Mouse (Mus musculus) heart, adult 2 months (tissue): ENCODE measurements around the gene Rgs7. TPM values are rescaled to one million over a fixed set of nuclear protein-coding genes. Genes with fewer than 3 reads are reported as not detected.
A peak's percentile ranks its signal among the peaks of the same experiment; 100 is the strongest.

Experiments used
- DNase-seq, 2 experiments: peaks; one replicate each; pipeline ENCODE4 v3.0.0; 2021
- H3K27ac ChIP-seq: fragments of 200-600 bp; 2 replicates; pipeline ENCODE4 v1.8.1; 2022
- H3K27me3 ChIP-seq: fragments of 200-500 bp; 2 replicates; pipeline ENCODE4 v1.6.1; 2012; ENCODE audit warnings: mild to moderate bottlenecking, low read length, inconsistent platforms, mixed read lengths; ENCODE audit not compliant: control insufficient read depth, insufficient read depth
- H3K36me3 ChIP-seq: fragments of 200-500 bp; 2 replicates; pipeline ENCODE4 v1.6.1; 2012; ENCODE audit warnings: low read length, inconsistent platforms; ENCODE audit not compliant: control insufficient read depth, insufficient read depth
- H3K4me1 ChIP-seq: fragments of 200-500 bp; 2 replicates; pipeline ENCODE4 v1.6.1; 2011; ENCODE audit warnings: low read length; ENCODE audit not compliant: control insufficient read depth, insufficient read depth
- H3K4me3 ChIP-seq: fragments of 200-600 bp; 2 replicates; pipeline ENCODE4 v1.8.1; 2022
- H3K79me2 ChIP-seq: fragments of 200-500 bp; replicated peaks from 2 replicates; pipeline ENCODE4 v1.6.1; 2012; ENCODE audit warnings: mild to moderate bottlenecking, inconsistent platforms, low read length, moderate library complexity, mixed read lengths; ENCODE audit not compliant: control insufficient read depth, insufficient read depth
- H3K9ac ChIP-seq: fragments of 200-500 bp; 2 replicates; pipeline ENCODE4 v1.6.1; 2012; ENCODE audit warnings: low read depth, mild to moderate bottlenecking, control low read depth, inconsistent platforms, low read length, mixed read lengths
- CTCF ChIP-seq: fragments of 200-600 bp; IDR thresholded peaks from 2 replicates; pipeline ENCODE4 v1.8.1; 2022; ENCODE audit warnings: antibody characterized with exemption, mild to moderate bottlenecking, moderate library complexity
- EP300 ChIP-seq: fragments of 200-500 bp; IDR thresholded peaks from 2 replicates; pipeline ENCODE4 v1.6.1; 2011; ENCODE audit warnings: low read depth, low read length, control low read depth; ENCODE audit not compliant: insufficient read depth
- POLR2A ChIP-seq: fragments of 200-500 bp; IDR thresholded peaks from 2 replicates; pipeline ENCODE4 v1.6.1; 2011; ENCODE audit warnings: mild to moderate bottlenecking, low read depth, low read length, control low read depth; ENCODE audit not compliant: insufficient read depth
- WGBS: fragments of 180-500 bp; shearing (Covaris S2); methylation state at CpG from one replicate; pipeline ENCODE4 v1.1.7; 2018; 5-methylcytosine and 5-hydroxymethylcytosine counted together
- intact Hi-C: fragments of 180-260 bp; cut with DNase I; formaldehyde crosslinking; loops from one replicate; pipeline ENCODE4 v1.15.1; 2025
- polyA plus RNA-seq: library from polyadenylated mRNA; depleted of rRNA; stranded (reverse); fragments of >200 nt; gene quantifications from 2 replicates; pipeline ENCODE4 v1.2.3, GENCODE M21; 2012
- total RNA-seq, 2 experiments: library from RNA; stranded (reverse); gene quantifications; 2 replicates each; pipeline ENCODE4 v1.2.3; 2021

Rgs7 gene
- total and polyA plus RNA-seq, 3 experiments, result 1.3 to 3.0 (median 1.8) TPM

GRCm38 (mm10) chr1:175426393-175426792 lies 65.9 kb downstream of the Rgs7 start:
- Histone ChIP-seq H3K79me2 (no peaks in the 10 kb centered on the region), H3K9ac (no peak overlapping the region), H3K36me3 (no peaks in the 10 kb centered on the region), H3K27me3 (no peaks in the 10 kb centered on the region), H3K4me3 (no peak overlapping the region), H3K4me1 (no peaks in the 10 kb centered on the region), H3K27ac (no peak overlapping the region)
- intact Hi-C loops, result no loop called here
- no peak for DNase-seq
- WGBS, result 81% methylated on average over 4 of the region's 4 CpGs
- TF ChIP-seq POLR2A, result no peak
- TF ChIP-seq CTCF, result no peak

GRCm38 (mm10) chr1:175420883-175421282 lies 71.4 kb downstream of the Rgs7 start:
- 50% methylated on average over 4 of the region's 4 CpGs for WGBS
- Histone ChIP-seq H3K79me2 (no peaks in the 10 kb centered on the region), H3K27ac (peak overlapping the region; percentile 68), H3K27me3 (no peaks in the 10 kb centered on the region), H3K4me1 (peaks cover 1% of the 10 kb centered on the region; the same call in 1 of the 2 replicates), H3K36me3 (peaks cover 2% of the 10 kb centered on the region; the same call in 1 of the 2 replicates), H3K9ac (no peak overlapping the region), H3K4me3 (no peak overlapping the region)
- intact Hi-C loops, result no loop called here
- peak in 1 of 2 experiments; percentile 57 for DNase-seq
- TF ChIP-seq POLR2A (no peak), EP300 (no peak), CTCF (no peak)

GRCm38 (mm10) chr1:175415728-175416127 lies 76.6 kb downstream of the Rgs7 start:
- Histone ChIP-seq H3K4me1 (peaks cover 1% of the 10 kb centered on the region; the same call in 1 of the 2 replicates), H3K4me3 (no peak overlapping the region), H3K27ac (no peak overlapping the region), H3K36me3 (peaks cover 2% of the 10 kb centered on the region; the same call in 1 of the 2 replicates), H3K79me2 (no peaks in the 10 kb centered on the region), H3K9ac (no peak overlapping the region), H3K27me3 (no peaks in the 10 kb centered on the region)
- DNase-seq, result no peak
- intact Hi-C loops, result loop anchor here (5.0 kb wide), 1 partner anchor 53 kb away; no protein-coding TSS in a partner anchor
- TF ChIP-seq CTCF (no peak), EP300 (no peak), POLR2A (no peak)
- 70% methylated on average over 9 of the region's 9 CpGs for WGBS

DNA sequence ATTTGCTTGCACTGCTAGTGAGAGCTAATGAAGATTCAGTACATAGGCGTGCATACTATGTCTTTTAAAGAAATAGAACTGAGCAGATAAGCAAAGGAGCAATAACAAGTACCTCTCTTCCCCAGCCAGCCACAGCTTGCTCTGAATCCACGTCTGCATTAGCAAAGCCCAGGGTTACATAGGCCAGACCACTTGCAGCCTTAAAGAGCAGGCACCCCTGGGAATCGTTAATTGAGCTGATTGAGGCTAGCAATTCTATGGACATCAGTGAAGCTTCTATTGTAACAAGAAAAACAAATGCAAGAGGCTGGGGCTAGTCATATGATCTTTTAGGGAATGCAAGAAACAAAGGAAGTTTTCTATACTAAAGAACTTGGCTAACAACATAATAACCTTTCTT lies 81.9 kb downstream of the Rgs7 start:
- no peak for TF ChIP-seq POLR2A
- no peak for TF ChIP-seq EP300
- no peak for TF ChIP-seq CTCF
- DNase-seq, result no peak
- no peaks in the 10 kb centered on the region for H3K36me3 ChIP-seq
- H3K4me3 ChIP-seq, result no peak overlapping the region
- H3K27ac ChIP-seq, result no peak overlapping the region
- H3K79me2 ChIP-seq, result no peaks in the 10 kb centered on the region
- H3K27me3 ChIP-seq, result no peaks in the 10 kb centered on the region
- H3K4me1 ChIP-seq, result no peaks in the 10 kb centered on the region
- H3K9ac ChIP-seq, result no peak overlapping the region
- intact Hi-C loops, result no loop called here
- WGBS, result 39% methylated on average over 3 of the region's 3 CpGs

DNA sequence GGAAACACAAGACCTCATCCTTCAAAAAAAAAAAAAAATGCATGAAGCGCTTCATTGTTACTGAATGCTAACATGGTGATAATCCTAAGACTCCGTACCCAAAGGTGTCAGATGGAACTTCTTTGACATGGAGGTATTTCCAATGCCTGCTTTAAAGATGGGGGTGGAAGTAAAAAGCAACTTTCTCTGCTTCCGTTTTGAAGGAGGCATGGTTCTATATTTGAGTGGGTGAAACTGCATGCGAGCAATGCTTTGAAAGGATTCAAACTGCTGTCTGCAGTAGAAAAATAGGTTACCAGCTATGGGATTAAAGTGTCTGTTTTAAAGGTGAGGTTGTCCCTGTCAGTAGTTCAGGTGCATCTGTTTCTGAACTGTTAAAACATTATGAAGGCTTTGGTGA lies 100.4 kb downstream of the Rgs7 start:
- Histone ChIP-seq H3K4me1 (no peaks in the 10 kb centered on the region), H3K79me2 (no peaks in the 10 kb centered on the region), H3K9ac (no peak overlapping the region), H3K36me3 (no peaks in the 10 kb centered on the region), H3K4me3 (no peak overlapping the region), H3K27me3 (no peaks in the 10 kb centered on the region), H3K27ac (no peak overlapping the region)
- WGBS, result 78% methylated on average over 4 of the region's 4 CpGs
- no peak for DNase-seq
- no peak for TF ChIP-seq CTCF
- TF ChIP-seq POLR2A, result no peak
- TF ChIP-seq EP300, result no peak
- intact Hi-C loops, result no loop called here

GRCm38 (mm10) chr1:175389250-175389649 lies 103.0 kb downstream of the Rgs7 start:
- Histone ChIP-seq H3K79me2 (no peaks in the 10 kb centered on the region), H3K4me1 (no peaks in the 10 kb centered on the region), H3K27ac (no peak overlapping the region), H3K4me3 (no peak overlapping the region), H3K36me3 (no peaks in the 10 kb centered on the region), H3K27me3 (no peaks in the 10 kb centered on the region), H3K9ac (no peak overlapping the region)
- DNase-seq, result no peak
- 81% methylated on average over 5 of the region's 5 CpGs for WGBS
- TF ChIP-seq EP300 (no peak), POLR2A (no peak), CTCF (no peak)
- intact Hi-C loops, result no loop called here

GRCm38 (mm10) chr1:175385581-175386235 lies 106.6 kb downstream of the Rgs7 start:
- no peak for DNase-seq
- Histone ChIP-seq H3K4me3 (no peak overlapping the region), H3K4me1 (no peaks in the 10 kb centered on the region), H3K79me2 (no peaks in the 10 kb centered on the region), H3K27me3 (no peaks in the 10 kb centered on the region), H3K36me3 (no peaks in the 10 kb centered on the region), H3K27ac (no peak overlapping the region), H3K9ac (no peak overlapping the region)
- intact Hi-C loops, result no loop called here
- 59% methylated on average over 3 of the region's 3 CpGs for WGBS
- TF ChIP-seq POLR2A, result no peak
- no peak for TF ChIP-seq EP300
- TF ChIP-seq CTCF, result no peak
